Mouse (Mus musculus): Measurements from ENCODE around the gene Sipa1l2. TPM values are rescaled to one million over a fixed set of nuclear protein-coding genes. Genes with fewer than 3 reads are reported as not detected.

The Sipa1l2 gene
- polyA plus RNA-seq, 1 experiment from 2014 or later, result 11.6 TPM

DNA sequence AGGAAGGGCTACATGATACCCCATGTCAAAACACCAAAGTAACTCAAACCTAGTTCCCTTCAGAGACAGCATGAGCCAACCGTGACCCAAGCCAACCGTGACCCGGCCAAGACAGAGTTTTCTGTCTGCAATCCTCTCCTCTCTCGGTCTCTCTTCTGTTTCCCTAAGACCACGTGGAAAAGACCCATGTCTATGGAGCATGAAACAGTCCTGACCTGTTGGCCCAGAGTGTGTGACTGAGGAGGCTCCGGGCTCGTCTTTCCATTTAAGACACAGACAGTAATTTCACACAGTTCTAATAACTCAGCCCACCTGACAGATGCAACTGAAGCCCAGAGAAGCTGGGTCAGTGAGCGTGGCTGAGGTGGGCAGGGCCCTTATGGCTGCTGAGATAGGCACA lies 65.8 kb downstream of the Sipa1l2 start:
- no peak overlapping the region for H3K4me3 ChIP-seq (ENCODE audit: low read depth, low read length)
- DNase-seq (ENCODE audit: low spot score) (no peak), ATAC-seq (ENCODE audit: insufficient read depth, low FRiP score, low TSS enrichment) (no peak)
- no peaks in the 10 kb centered on the region for H3K9me3 ChIP-seq (ENCODE audit: control insufficient read depth, low read length)
- H3K4me1 ChIP-seq (ENCODE audit: control insufficient read depth, insufficient read depth, low read length), result peaks cover 12% of the 10 kb centered on the region; the same call in 1 of the 2 replicates
- no peak overlapping the region for H3K27ac ChIP-seq (ENCODE audit: low read depth, low read length)
- H3K36me3 ChIP-seq (ENCODE audit: control insufficient read depth, insufficient read depth, low read length), result no peaks in the 10 kb centered on the region
- no peaks in the 10 kb centered on the region for H3K27me3 ChIP-seq (ENCODE audit: control insufficient read depth, insufficient read depth, low read length)
- H3K9ac ChIP-seq (ENCODE audit: low read length), result no peak overlapping the region
- no peak overlapping the region for H3K4me2 ChIP-seq (ENCODE audit: low read depth)
- WGBS, result 75% methylated on average over 8 of the region's 8 CpGs

DNA sequence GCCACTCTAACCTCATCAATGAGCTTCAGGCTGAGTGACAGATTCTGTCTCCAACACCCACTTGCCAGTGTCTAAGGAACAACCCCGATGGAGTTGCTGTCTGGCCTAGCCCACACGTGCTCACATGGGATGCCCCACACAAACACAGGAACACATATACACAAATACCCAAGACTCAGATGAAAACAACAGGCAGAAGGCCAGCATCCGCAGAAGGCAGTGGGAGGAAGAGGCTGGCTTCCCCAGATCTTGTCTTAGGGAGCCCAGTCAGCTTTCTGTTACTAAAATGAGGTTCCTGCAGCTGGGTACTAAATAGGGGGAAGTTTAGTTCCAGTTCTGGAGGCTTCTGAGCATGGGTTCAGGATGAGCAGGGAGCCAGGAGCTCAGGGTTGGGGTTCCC lies 66.8 kb downstream of the Sipa1l2 start:
- H3K9me3 ChIP-seq (ENCODE audit: control insufficient read depth, low read length), result no peaks in the 10 kb centered on the region
- no peak for ATAC-seq (ENCODE audit: insufficient read depth, low FRiP score, low TSS enrichment)
- DNase-seq (ENCODE audit: low spot score), result no peak
- 94% methylated on average over 3 of the region's 3 CpGs for WGBS
- H3K4me3 ChIP-seq (ENCODE audit: low read depth, low read length), result no peak overlapping the region
- H3K4me2 ChIP-seq (ENCODE audit: low read depth), result no peak overlapping the region
- H3K27me3 ChIP-seq (ENCODE audit: control insufficient read depth, insufficient read depth, low read length), result no peaks in the 10 kb centered on the region
- no peak overlapping the region for H3K9ac ChIP-seq (ENCODE audit: low read length)
- H3K4me1 ChIP-seq (ENCODE audit: control insufficient read depth, insufficient read depth, low read length), result peaks cover 14% of the 10 kb centered on the region; the same call in 1 of the 2 replicates
- no peaks in the 10 kb centered on the region for H3K36me3 ChIP-seq (ENCODE audit: control insufficient read depth, insufficient read depth, low read length)
- H3K27ac ChIP-seq (ENCODE audit: low read depth, low read length), result no peak overlapping the region

DNA sequence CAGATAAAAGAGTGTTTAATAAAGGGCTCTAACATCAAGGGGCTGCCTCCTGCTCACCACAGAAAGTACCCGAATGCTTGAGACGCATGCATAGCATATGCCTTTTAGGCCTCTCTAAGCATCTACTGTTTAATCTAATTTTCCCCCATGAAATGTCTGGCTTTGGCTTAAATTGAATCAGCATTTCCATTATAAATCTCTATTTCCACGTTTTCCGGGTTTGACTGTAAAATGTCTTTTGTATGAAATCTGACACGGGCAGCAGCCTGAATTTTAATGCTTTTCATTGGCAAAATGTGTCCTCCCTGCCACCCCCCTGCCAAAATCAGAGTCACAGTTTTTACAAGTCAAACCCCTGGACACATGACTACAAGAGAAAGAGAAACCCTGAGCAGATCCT lies 69.6 kb downstream of the Sipa1l2 start:
- no peaks in the 10 kb centered on the region for H3K9me3 ChIP-seq (ENCODE audit: control insufficient read depth, low read length)
- H3K9ac ChIP-seq (ENCODE audit: low read length), result no peak overlapping the region
- H3K4me3 ChIP-seq (ENCODE audit: low read depth, low read length), result no peak overlapping the region
- no peak overlapping the region for H3K4me2 ChIP-seq (ENCODE audit: low read depth)
- H3K27ac ChIP-seq (ENCODE audit: low read depth, low read length), result no peak overlapping the region
- H3K27me3 ChIP-seq (ENCODE audit: control insufficient read depth, insufficient read depth, low read length), result no peaks in the 10 kb centered on the region
- ATAC-seq (ENCODE audit: insufficient read depth, low FRiP score, low TSS enrichment) (no peak), DNase-seq (ENCODE audit: low spot score) (no peak)
- H3K4me1 ChIP-seq (ENCODE audit: control insufficient read depth, insufficient read depth, low read length), result peaks cover 14% of the 10 kb centered on the region; the same call in 1 of the 2 replicates
- no peaks in the 10 kb centered on the region for H3K36me3 ChIP-seq (ENCODE audit: control insufficient read depth, insufficient read depth, low read length)
- 70% methylated on average over 5 of the region's 5 CpGs for WGBS

DNA sequence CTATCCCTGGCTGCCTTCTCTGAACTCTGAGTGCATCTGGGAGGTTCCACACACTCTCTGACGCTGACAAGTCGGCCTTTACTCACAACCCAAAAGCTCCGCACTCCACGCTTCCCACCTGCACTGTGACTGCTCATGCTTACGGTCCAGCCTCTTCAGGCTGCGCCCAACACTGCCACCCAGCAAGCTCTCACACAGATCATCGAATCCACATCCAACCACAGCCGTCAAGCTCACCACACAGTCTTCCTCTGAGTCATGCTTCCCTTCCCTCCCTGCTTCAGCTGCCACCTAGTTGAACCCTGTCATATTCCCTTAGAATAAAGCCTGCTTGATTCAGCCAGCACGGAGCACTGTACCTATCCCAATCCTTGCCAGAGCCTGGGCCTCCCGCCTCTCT lies 71.1 kb downstream of the Sipa1l2 start:
- no peak overlapping the region for H3K4me2 ChIP-seq (ENCODE audit: low read depth)
- no peak for ATAC-seq (ENCODE audit: insufficient read depth, low FRiP score, low TSS enrichment)
- no peak for DNase-seq (ENCODE audit: low spot score)
- H3K9me3 ChIP-seq (ENCODE audit: control insufficient read depth, low read length), result no peaks in the 10 kb centered on the region
- no peak overlapping the region for H3K9ac ChIP-seq (ENCODE audit: low read length)
- H3K27me3 ChIP-seq (ENCODE audit: control insufficient read depth, insufficient read depth, low read length), result no peaks in the 10 kb centered on the region
- H3K4me3 ChIP-seq (ENCODE audit: low read depth, low read length), result no peak overlapping the region
- H3K36me3 ChIP-seq (ENCODE audit: control insufficient read depth, insufficient read depth, low read length), result no peaks in the 10 kb centered on the region
- peaks cover 6% of the 10 kb centered on the region; the same call in 1 of the 2 replicates for H3K4me1 ChIP-seq (ENCODE audit: control insufficient read depth, insufficient read depth, low read length)
- H3K27ac ChIP-seq (ENCODE audit: low read depth, low read length), result no peak overlapping the region
- 65% methylated on average over 10 of the region's 10 CpGs for WGBS

DNA sequence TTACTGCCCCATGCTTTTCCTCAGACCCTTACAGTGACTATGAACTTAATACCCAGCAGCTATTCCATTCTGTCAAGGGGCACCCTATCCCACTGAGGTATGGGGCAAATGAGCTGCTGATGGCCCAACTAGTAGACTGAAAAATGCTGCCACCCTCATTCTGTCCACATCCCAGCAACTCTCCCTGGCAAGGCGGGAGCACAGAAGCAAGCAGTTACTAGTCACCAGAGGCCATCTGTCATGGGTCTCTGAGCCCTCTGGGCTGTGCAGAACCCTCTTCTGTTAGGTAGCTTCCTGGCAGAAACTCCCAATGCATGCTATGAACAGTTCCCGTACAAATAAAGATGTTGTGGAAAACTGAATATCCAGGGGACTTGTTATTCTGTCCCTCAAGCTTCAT lies 74.1 kb downstream of the Sipa1l2 start:
- peaks cover 6% of the 10 kb centered on the region; the same call in 1 of the 2 replicates for H3K4me1 ChIP-seq (ENCODE audit: control insufficient read depth, insufficient read depth, low read length)
- ATAC-seq (ENCODE audit: insufficient read depth, low FRiP score, low TSS enrichment) (no peak), DNase-seq (ENCODE audit: low spot score) (no peak)
- H3K27ac ChIP-seq (ENCODE audit: low read depth, low read length), result no peak overlapping the region
- no peaks in the 10 kb centered on the region for H3K9me3 ChIP-seq (ENCODE audit: control insufficient read depth, low read length)
- H3K9ac ChIP-seq (ENCODE audit: low read length), result no peak overlapping the region
- H3K4me2 ChIP-seq (ENCODE audit: low read depth), result no peak overlapping the region
- 79% methylated on average over 2 of the region's 2 CpGs for WGBS
- no peak overlapping the region for H3K4me3 ChIP-seq (ENCODE audit: low read depth, low read length)
- no peaks in the 10 kb centered on the region for H3K36me3 ChIP-seq (ENCODE audit: control insufficient read depth, insufficient read depth, low read length)
- H3K27me3 ChIP-seq (ENCODE audit: control insufficient read depth, insufficient read depth, low read length), result no peaks in the 10 kb centered on the region

DNA sequence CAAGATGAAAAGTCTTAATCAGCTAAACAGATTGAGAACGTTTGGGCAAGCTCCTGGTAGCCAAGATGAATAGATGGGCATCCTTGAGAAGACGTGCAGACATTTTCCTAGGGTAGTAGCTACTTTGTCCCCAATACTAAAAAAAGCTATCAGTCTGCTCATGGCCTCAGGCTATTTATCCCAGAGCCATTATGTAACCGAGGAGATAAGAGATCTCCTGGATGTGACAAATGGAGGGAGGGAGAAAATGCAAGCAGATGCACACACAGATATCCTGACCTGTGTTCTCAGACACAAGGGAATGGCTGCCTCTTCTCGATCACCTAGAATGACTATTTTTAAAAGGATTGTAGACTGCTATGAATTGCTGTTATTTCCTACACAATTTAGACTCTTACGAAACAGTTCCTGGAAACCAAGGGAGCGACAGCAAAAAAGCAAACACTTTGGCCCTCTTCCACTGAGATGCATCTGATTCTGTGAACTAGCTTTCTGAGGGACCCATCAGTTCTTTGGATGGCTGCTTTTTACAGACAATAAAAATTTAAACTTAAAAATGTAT lies 76.3 kb downstream of the Sipa1l2 start:
- WGBS, result 70% methylated on average over 6 of the region's 6 CpGs
- H3K27ac ChIP-seq (ENCODE audit: low read depth, low read length), result no peak overlapping the region
- H3K4me2 ChIP-seq (ENCODE audit: low read depth), result no peak overlapping the region
- H3K4me1 ChIP-seq (ENCODE audit: control insufficient read depth, insufficient read depth, low read length), result 0 out of 2 replicates have a peak, but pooled peaks cover 3% of the 10 kb centered on the region
- ATAC-seq (ENCODE audit: insufficient read depth, low FRiP score, low TSS enrichment) (no peak), DNase-seq (ENCODE audit: low spot score) (no peak)
- H3K36me3 ChIP-seq (ENCODE audit: control insufficient read depth, insufficient read depth, low read length), result no peaks in the 10 kb centered on the region
- H3K9ac ChIP-seq (ENCODE audit: low read length), result no peak overlapping the region
- H3K27me3 ChIP-seq (ENCODE audit: control insufficient read depth, insufficient read depth, low read length), result no peaks in the 10 kb centered on the region
- H3K4me3 ChIP-seq (ENCODE audit: low read depth, low read length), result no peak overlapping the region
- H3K9me3 ChIP-seq (ENCODE audit: control insufficient read depth, low read length), result no peaks in the 10 kb centered on the region

DNA sequence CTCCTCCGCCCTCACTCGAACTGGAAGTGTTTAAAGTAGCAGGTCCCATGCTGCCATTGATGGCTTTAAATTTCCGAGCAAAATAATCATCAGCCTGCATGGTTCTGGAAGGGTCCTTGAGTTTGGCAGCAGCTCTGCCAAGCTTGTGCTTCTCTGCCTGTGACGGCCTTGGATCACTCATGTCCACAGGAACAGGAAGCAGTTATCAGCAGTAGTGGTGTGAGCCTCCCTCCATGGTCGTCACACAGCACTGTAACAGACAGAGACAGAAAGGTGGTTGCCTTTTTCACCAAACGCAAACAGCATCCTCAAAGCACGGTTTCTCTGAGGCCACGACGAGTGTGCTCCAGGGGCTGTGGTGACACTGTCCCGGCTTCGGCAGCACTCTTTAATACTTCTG lies 77.2 kb downstream of the Sipa1l2 start:
- WGBS, result 90% methylated on average over 11 of the region's 11 CpGs
- Histone ChIP-seq H3K9me3 (ENCODE audit: control insufficient read depth, low read length) (no peaks in the 10 kb centered on the region), H3K9ac (ENCODE audit: low read length) (no peak overlapping the region), H3K4me3 (ENCODE audit: low read depth, low read length) (no peak overlapping the region), H3K27ac (ENCODE audit: low read depth, low read length) (no peak overlapping the region), H3K27me3 (ENCODE audit: control insufficient read depth, insufficient read depth, low read length) (no peaks in the 10 kb centered on the region), H3K36me3 (ENCODE audit: control insufficient read depth, insufficient read depth, low read length) (no peaks in the 10 kb centered on the region), H3K4me1 (ENCODE audit: control insufficient read depth, insufficient read depth, low read length) (0 out of 2 replicates have a peak, but pooled peaks cover 3% of the 10 kb centered on the region), H3K4me2 (ENCODE audit: low read depth) (no peak overlapping the region)
- DNase-seq (ENCODE audit: low spot score) (no peak), ATAC-seq (ENCODE audit: insufficient read depth, low FRiP score, low TSS enrichment) (no peak)

DNA sequence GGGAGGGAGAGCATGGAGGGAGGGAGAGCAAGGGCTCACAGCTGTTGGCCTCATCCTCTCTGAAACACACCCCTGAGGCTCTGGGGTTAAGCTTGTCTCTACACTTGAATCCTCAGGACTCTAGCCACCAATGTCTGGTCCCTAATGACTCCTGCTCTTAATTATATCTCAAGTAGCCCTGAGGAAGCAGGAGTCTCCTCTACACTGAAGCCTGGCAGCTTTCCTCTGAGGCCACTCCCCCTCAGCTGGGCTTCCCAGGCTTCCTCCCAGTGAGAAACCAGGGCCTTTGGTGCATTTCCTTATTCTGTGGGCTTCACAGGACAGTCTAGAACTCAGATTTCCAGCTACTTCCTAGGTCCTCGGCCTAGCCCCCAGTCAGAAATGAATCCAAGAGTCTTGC lies 80.9 kb downstream of the Sipa1l2 start:
- Histone ChIP-seq H3K4me1 (ENCODE audit: control insufficient read depth, insufficient read depth, low read length) (peaks cover 6% of the 10 kb centered on the region; the same call in 1 of the 2 replicates), H3K27me3 (ENCODE audit: control insufficient read depth, insufficient read depth, low read length) (no peaks in the 10 kb centered on the region), H3K27ac (ENCODE audit: low read depth, low read length) (no peak overlapping the region), H3K4me2 (ENCODE audit: low read depth) (no peak overlapping the region), H3K4me3 (ENCODE audit: low read depth, low read length) (no peak overlapping the region), H3K36me3 (ENCODE audit: control insufficient read depth, insufficient read depth, low read length) (no peaks in the 10 kb centered on the region), H3K9me3 (ENCODE audit: control insufficient read depth, low read length) (no peaks in the 10 kb centered on the region), H3K9ac (ENCODE audit: low read length) (no peak overlapping the region)
- 85% methylated on average over 1 of the region's 1 CpGs for WGBS
- DNase-seq (ENCODE audit: low spot score), result no peak
- no peak for ATAC-seq (ENCODE audit: insufficient read depth, low FRiP score, low TSS enrichment)

DNA sequence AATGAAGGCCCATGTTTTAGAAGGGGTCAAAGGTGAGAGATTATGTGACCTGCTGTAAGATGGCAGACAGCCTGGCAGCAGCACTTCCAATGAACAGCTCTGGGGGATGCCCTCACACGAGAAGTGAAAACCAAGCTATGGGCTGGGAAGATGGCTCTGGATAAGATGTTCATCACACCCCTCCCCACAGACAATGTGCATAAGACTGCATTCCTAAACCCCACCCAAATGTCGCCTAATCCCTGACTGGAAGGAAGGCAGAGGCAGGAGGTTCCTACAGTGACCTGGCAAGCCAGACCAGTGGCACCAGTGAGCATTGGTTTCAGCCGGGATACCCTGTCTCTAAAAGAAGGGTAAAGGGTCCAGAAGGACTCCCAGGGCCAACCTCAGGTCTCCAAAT lies 83.9 kb downstream of the Sipa1l2 start:
- Histone ChIP-seq H3K36me3 (ENCODE audit: control insufficient read depth, insufficient read depth, low read length) (no peaks in the 10 kb centered on the region; the same call in 1 of the 2 replicates), H3K27ac (ENCODE audit: low read depth, low read length) (no peak overlapping the region), H3K9me3 (ENCODE audit: control insufficient read depth, low read length) (no peaks in the 10 kb centered on the region), H3K4me2 (ENCODE audit: low read depth) (no peak overlapping the region), H3K27me3 (ENCODE audit: control insufficient read depth, insufficient read depth, low read length) (no peaks in the 10 kb centered on the region), H3K4me3 (ENCODE audit: low read depth, low read length) (no peak overlapping the region), H3K4me1 (ENCODE audit: control insufficient read depth, insufficient read depth, low read length) (peaks cover 6% of the 10 kb centered on the region; the same call in 1 of the 2 replicates), H3K9ac (ENCODE audit: low read length) (no peak overlapping the region)
- 93% methylated on average over 3 of the region's 3 CpGs for WGBS
- no peak for ATAC-seq (ENCODE audit: insufficient read depth, low FRiP score, low TSS enrichment)
- DNase-seq (ENCODE audit: low spot score), result no peak

Data from neural tube, embryonic 11.5 days (tissue).